Mouse (Mus musculus) thymus, postnatal 4 days (tissue): Measurements from ENCODE around the gene Wfdc3.

Source experiments
- DNase-seq: peaks from one replicate; pipeline ENCODE4 v3.0.0; 2021

The Wfdc3 gene

GRCm38 (mm10) chr2:164773989-164774364 is 28.2 kb upstream of the Wfdc3 start:
- no peak for DNase-seq

GRCm38 (mm10) chr2:164773229-164773988 is 27.7 kb upstream of the Wfdc3 start:
- no peak for DNase-seq

GRCm38 (mm10) chr2:164771123-164771522 is 25.4 kb upstream of the Wfdc3 start:
- DNase-seq = no peak

GRCm38 (mm10) chr2:164770279-164770678 is 24.5 kb upstream of the Wfdc3 start:
- no peak for DNase-seq

- peak; percentile 94 for DNase-seq
Measured at GRCm38 (mm10) chr2:164769258-164770037, 23.7 kb upstream of the Wfdc3 start, which contains the start of gene Ube2c. Ube2c (plus strand) TSS chr2:164769898.

- DNase-seq = no peak
Measured at GRCm38 (mm10) chr2:164767812-164768540, 22.2 kb upstream of the Wfdc3 start.

- DNase-seq = no peak
Measured at GRCm38 (mm10) chr2:164765841-164766240, 20.1 kb upstream of the Wfdc3 start.

GRCm38 (mm10) chr2:164762593-164762992 is 16.9 kb upstream of the Wfdc3 start:
- DNase-seq = no peak

GRCm38 (mm10) chr2:164761971-164762370 is 16.2 kb upstream of the Wfdc3 start:
- DNase-seq = no peak

GRCm38 (mm10) chr2:164761502-164761901 is 15.8 kb upstream of the Wfdc3 start:
- DNase-seq = no peak

- DNase-seq = no peak
Measured at GRCm38 (mm10) chr2:164760059-164760833, 14.5 kb upstream of the Wfdc3 start.

GRCm38 (mm10) chr2:164758692-164759091 is 13.0 kb upstream of the Wfdc3 start:
- DNase-seq = no peak

GRCm38 (mm10) chr2:164757841-164758240 is 12.1 kb upstream of the Wfdc3 start:
- no peak for DNase-seq

- no peak for DNase-seq
Measured at GRCm38 (mm10) chr2:164754800-164755199, 9.1 kb upstream of the Wfdc3 start.

- DNase-seq = no peak
Measured at GRCm38 (mm10) chr2:164754105-164754504, 8.4 kb upstream of the Wfdc3 start.

GRCm38 (mm10) chr2:164752454-164752853 is 6.7 kb upstream of the Wfdc3 start:
- no peak for DNase-seq

GRCm38 (mm10) chr2:164748991-164749390 is 3.3 kb upstream of the Wfdc3 start:
- DNase-seq = no peak

GRCm38 (mm10) chr2:164748191-164748590 is 2.5 kb upstream of the Wfdc3 start:
- no peak for DNase-seq

GRCm38 (mm10) chr2:164746693-164747092 is 962 bp upstream of the Wfdc3 start:
- DNase-seq = no peak

- no peak for DNase-seq
Measured at GRCm38 (mm10) chr2:164744987-164745386, 744 bp downstream of the Wfdc3 start.

GRCm38 (mm10) chr2:164739876-164740275 is 5.9 kb downstream of the Wfdc3 start:
- no peak for DNase-seq

GRCm38 (mm10) chr2:164737377-164738090 is 8.2 kb downstream of the Wfdc3 start:
- DNase-seq = no peak
